Mouse (Mus musculus): ENCODE results near the gene Cyp11a1.

The Cyp11a1 gene

GRCm38 (mm10) chr9:58042391-58042790 is 36.2 kb downstream of the Cyp11a1 start:
- DNase-seq (ENCODE audit: low spot score in 2 of 2) = no peak

- DNase-seq (ENCODE audit: low spot score in 2 of 2) = no peak
Measured at GRCm38 (mm10) chr9:58043496-58044017, 37.3 kb downstream of the Cyp11a1 start.

- no peak for DNase-seq (ENCODE audit: low spot score in 2 of 2)
Measured at GRCm38 (mm10) chr9:58044828-58045227, 38.6 kb downstream of the Cyp11a1 start.

DNA sequence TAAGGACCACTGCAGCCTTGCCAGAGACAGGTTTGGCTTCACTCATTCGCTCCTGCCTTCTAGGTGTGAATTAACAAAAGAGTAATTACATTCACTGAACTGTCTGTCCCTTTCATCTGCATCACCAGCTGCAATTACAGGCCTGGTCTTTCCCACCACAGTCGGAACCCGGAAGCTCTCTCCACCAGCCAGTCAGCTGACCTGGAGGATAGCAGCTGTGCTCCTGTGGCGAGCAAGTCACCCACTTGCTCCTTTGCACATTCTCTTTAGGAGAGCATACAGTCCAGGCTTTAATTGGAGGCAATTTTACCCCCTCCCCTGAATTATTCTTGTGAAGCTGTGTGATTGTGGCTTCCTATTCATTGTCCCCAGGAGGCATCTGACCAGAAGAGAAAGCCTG is 39.4 kb downstream of the Cyp11a1 start:
- DNase-seq (ENCODE audit: low spot score in 2 of 2) = no peak

DNA sequence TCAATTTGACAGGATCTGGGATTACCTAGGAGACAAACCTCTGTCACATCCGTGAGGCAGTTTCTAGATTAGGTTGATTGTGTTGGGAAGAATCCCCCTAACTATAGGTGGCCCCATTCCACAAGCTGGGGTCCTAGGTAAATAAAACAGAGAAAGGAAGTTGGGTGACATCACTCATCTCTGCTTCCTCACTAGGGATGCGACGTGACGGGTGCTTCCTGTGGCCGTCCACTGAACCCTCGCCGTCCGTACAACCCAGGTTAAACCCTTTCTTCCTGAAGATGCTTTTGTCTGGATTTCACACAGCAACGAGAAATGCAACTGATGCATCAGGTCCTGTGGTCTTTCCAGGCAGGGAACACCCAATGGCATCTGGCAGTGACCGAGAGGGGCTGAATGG is 40.9 kb downstream of the Cyp11a1 start:
- no peak for DNase-seq (ENCODE audit: low spot score in 2 of 2)

GRCm38 (mm10) chr9:58048621-58049020 is 42.4 kb downstream of the Cyp11a1 start:
- DNase-seq (ENCODE audit: low spot score in 2 of 2) = peak in 1 of 2 experiments; percentile 60

DNA sequence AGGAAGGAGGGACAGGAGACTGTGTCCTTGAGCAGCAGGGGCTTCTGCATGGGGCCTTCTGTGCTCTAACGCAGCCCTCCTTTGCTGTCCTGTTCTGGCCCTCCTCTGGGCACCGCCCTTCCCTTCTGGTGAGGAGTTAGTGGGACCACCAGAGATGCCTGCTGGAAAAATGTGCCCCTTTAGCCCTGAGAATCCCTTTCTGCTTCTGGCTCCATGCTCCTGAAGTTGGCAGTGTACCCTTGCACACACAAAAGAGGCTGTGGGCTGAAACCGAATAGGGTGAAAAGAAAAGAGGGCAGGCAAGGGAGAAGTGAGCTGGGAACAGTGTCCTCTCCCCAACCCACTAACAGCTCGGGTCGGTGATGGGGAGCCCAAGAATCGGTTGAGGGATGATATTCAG is 43.0 kb downstream of the Cyp11a1 start:
- peak; percentile 59 to 63 for DNase-seq (ENCODE audit: low spot score in 2 of 2)

DNA sequence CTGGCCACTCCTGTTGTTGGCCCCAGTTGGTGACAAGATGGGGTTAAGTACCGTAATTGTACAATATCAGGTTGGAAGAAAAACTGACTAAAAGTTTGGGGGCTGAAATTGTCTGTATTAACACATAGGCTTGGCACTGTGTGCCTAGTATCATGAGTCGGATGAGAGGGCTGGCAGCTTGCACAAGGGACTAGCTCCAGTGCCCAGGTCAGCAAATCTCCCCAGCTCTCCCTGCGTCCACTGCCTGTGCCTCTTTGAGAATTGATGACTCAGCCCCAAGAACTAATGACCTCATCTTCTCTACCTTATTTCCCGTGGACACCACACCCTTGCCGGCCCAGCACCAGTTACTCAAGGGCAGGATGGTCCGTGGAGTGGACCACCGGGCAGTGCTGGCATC is 43.6 kb downstream of the Cyp11a1 start:
- DNase-seq (ENCODE audit: low spot score in 2 of 2) = no peak

DNA sequence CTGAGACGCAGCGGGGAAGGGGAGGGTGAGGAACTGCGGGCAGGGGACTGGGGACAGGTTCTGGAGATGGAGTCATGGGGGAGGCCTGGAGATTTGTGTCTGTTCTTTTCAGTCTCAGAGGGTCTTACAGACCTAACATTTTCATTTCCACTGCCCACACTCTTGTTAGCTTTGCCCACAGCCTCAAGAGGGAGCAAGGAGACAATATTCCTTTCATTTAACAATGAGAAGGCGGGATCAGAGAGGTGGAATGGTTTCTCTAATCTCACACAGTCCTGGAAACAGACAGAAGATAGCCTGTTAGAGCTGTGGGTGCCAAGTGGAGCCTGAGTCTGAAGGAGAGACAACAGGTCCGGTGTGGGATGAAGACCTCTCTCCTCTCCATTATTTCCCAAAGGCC is 45.7 kb downstream of the Cyp11a1 start:
- no peak for DNase-seq (ENCODE audit: low spot score in 2 of 2)

DNA sequence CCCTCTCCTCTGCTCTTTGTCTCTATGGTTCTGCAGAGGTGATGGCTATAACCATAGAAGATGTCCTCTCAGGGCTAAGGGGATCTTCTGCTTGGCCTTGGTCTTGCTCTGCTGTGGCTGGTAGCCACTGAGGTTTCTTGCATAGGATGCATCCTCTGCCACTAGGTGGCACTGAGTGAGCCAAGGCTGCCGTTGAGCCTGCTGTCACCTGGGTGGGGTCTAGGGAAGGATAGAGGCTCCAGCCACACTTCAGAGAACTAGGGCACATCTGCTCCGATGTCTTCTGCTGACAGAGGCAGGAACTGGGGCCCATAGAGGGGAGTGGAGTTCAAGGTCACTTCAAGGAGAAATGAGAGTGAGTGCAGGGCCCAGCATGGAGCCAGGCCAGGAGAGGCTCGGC is 46.9 kb downstream of the Cyp11a1 start:
- peak; percentile 83 to 85 for DNase-seq (ENCODE audit: low spot score in 2 of 2)

DNA sequence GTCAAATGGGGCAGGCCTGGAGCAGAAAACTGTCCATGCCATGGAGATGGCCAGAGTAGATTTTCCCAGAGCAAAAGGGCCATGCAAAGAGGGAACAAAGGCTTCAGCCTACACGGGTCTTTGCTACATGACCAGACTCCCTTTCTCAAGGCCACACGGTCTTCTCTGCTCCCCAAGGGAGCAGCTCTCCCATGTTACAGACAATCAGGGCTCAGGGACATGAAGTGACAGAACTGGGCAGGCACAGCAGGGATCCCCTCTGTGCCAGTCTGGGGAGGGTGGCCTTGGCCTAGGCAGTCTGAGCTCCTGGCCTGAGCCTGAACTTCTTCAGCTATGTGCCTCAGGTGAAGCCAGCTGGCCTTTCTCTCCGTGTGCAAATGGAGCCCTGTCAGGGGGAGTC is 47.3 kb downstream of the Cyp11a1 start:
- no peak for DNase-seq (ENCODE audit: low spot score in 2 of 2)

DNA sequence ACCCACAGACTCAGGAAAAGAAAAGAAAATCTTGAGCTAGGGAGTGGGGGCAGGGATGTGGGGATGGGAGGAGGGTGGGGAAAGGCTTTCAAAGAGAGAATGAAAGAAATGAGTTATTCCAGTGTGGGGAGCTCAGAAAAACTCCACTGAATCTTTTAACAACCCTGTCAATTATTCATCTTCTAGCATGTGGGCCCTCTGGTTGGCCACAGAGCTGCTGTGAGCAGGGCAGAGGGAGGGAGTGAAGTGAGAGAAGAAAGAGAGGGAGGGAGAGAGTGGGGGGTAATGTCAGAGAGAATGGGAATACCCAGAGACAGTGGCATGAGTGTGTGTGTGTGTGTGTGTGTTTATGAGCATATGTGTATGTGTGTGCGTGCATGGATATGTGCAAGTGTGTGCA is 47.8 kb downstream of the Cyp11a1 start:
- DNase-seq (ENCODE audit: low spot score in 2 of 2) = no peak

DNA sequence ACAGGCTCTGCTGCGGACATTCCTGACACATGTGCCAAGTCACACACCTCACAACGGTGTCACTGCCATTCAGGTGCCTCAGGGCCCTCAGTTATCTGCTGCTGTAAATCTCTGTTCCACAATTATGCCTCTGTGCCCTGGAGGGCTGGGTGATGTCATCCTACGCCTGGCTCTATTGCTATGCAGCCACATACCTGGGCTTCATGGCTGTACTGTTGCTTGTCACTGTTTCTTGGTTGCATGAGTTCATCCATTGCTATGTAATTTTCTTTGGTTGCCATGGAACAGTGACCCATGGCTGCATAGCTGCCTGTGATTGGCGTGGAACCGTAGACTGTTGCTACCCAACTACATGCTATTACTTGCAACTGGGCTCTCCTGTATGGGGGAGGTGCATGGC is 49.5 kb downstream of the Cyp11a1 start:
- no peak for DNase-seq (ENCODE audit: low spot score in 2 of 2)

DNA sequence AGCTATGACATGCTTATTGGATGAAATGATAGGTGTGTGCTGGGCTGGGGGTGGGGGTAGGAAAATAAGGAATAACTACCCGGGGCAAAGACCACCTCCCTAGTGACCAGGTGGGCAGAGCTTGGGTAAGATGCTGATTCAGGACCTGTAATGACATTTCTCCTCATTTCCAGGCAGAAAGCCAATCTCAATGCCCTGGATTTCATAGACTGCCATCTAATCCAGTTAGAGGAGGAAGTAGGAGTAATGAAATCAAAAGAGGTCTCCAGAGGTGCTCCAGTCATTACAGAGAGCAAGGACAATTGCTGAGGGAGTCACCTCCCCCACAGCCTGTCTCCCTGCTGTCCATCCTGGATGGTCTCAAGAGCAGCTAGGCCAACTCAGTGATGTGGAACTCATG is 53.7 kb downstream of the Cyp11a1 start:
- no peak for DNase-seq (ENCODE audit: low spot score in 2 of 2)

DNA sequence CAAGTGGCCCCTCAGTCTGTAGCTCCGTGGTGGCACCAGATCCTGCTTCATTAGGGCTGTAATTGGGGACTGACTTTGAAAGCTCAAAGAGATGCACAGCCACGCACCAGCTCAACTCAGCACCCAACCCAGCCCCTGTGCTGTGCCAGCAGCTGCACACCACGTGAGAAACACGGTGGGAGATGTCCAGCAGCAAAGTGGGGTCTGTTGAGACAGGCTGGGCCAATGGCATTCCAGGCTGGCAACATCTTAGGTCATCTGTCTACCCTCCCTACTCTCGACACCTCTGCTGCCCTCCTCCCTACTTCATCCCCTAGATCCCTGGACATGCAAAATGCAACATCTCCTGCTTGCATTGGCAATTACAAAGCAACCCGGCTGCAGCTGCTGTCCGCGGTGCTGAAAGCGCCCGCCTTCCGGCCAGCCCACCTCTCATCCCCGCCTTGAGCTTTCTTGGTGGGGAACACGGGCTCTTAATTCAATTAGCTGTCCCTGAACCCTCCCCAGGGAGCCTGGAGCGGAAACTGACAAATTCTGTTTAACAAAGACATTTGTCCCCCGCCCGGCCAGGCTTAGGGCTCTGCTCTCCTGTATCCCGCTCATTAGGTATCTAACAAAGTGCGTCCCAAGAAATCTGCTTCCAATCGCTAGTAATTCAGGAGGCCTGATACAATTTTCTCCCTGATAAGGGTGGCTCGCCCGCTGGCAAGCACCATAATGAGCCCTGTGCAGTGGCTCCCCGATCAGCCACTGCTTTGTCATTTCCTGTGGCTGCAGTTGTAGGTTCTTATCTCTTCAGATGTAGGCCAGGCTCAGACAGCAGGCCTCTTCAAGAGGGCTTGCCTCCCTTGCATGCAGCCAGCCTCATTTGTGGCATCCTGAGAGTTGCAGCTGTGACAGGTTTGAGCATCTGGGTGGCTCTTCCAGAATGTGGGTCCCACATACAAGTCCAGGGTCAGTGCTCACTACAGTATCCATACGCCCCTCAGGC is 54.8 kb downstream of the Cyp11a1 start:
- DNase-seq (ENCODE audit: low spot score in 2 of 2) = peak in 1 of 2 experiments; percentile 59

DNA sequence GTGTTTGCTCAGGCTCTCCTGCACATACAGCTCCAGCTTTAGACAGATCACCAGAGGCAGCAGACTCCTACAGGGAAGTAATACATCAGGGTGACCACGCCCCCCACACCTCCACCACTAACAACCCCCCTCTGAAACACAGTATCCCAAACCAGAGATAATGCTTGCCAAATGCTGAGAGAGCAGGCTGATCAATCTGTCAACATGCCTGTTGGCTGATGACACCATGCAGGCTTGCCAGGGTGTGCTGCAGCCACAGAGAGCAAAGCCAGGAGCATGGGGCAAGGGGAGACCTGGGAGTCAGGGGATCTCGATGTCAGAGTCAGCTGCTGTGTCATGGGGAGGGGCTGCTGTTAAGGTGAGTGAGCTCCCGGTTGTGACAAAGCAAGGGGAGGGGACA is 57.3 kb downstream of the Cyp11a1 start, which contains the start of gene Stra6:
Gene Stra6 (plus strand): TSS at position 258 of the 400 bp plus-strand sequence.
- no peak for DNase-seq (ENCODE audit: low spot score in 2 of 2)

- DNase-seq (ENCODE audit: low spot score in 2 of 2) = peak; percentile 59 to 60
Measured at GRCm38 (mm10) chr9:58065532-58065931, 59.3 kb downstream of the Cyp11a1 start.

GRCm38 (mm10) chr9:58065977-58066730 is 59.9 kb downstream of the Cyp11a1 start:
- no peak for DNase-seq (ENCODE audit: low spot score in 2 of 2)

DNA sequence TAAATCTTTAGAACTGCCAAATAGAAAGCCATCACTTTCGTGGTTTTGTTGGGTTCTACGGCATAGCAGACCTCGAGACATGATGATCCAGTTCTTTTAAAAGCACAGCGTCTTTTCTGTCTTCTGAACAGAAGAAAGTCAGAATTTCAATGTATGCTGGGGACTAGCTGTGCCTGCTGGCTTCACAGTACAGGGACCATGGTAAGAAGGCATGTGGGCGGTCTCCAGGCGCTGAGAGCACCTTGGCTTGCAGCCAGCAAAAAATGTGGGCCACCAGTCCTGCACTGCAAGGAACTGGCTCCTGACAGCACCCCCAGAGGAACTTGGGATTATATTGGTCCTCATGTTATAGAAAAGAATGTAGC is 60.5 kb downstream of the Cyp11a1 start:
- DNase-seq (ENCODE audit: low spot score in 2 of 2) = peak; percentile 82 to 89

- peak in 1 of 2 experiments; percentile 63 for DNase-seq (ENCODE audit: low spot score in 2 of 2)
Measured at GRCm38 (mm10) chr9:58067546-58067945, 61.3 kb downstream of the Cyp11a1 start.

- DNase-seq (ENCODE audit: low spot score in 2 of 2) = no peak
Measured at GRCm38 (mm10) chr9:58074561-58074960, 68.3 kb downstream of the Cyp11a1 start.

Data from right cerebral cortex, postnatal 10 days (tissue).